Mouse (Mus musculus): Measurements from ENCODE around the gene Tmem215. TPM values are rescaled to one million over a fixed set of nuclear protein-coding genes. Genes with fewer than 3 reads are reported as not detected.

Tmem215 gene
- 0.26 and 0.33 TPM in 2 replicates for polyA plus RNA-seq (2012; rRNA removed; ENCODE audit: low replicate concordance)

DNA sequence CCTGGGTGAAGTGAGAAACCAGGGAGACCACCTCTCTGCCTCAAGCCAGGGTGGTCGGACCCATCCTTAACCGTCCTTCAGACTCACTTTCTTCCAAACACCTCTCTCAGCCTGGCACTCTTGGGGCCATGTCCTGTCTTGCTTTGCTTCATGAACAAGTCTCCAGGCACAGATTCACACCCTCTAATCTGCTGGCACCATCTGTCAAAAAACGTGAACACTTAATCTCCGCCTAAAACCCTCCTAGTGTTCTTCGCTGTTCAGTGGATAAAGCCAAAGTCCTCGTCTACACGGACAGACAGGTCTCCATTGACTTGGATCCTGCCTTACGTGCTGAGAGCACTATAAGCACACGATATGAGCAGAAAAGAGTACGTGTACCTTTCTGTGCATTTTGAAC lies at the start of gene Tmem215:
Gene Tmem215, plus strand, starts transcription at position 301 of the 400 bp plus-strand sequence.

Other genes starting within 250 kb of the Tmem215 start
- gene Ddx58, start 232.4 kb upstream of the Tmem215 start, polyA plus RNA-seq (2012; rRNA removed; ENCODE audit: low replicate concordance) = 15.4 and 27.7 TPM in 2 replicates
- gene Smim27, start 202.6 kb upstream of the Tmem215 start, polyA plus RNA-seq (2012; rRNA removed; ENCODE audit: low replicate concordance) = 22.0 and 25.4 TPM in 2 replicates
- 3.5 and 4.0 TPM in 2 replicates for gene Topors, start 202.3 kb upstream of the Tmem215 start, polyA plus RNA-seq (2012; rRNA removed; ENCODE audit: low replicate concordance)
- 96.9 and 128 TPM in 2 replicates for gene Ndufb6, start 192.8 kb upstream of the Tmem215 start, polyA plus RNA-seq (2012; rRNA removed; ENCODE audit: low replicate concordance)
- 4.8 and 8.2 TPM in 2 replicates for gene Aptx, start 231.0 kb downstream of the Tmem215 start, polyA plus RNA-seq (2012; rRNA removed; ENCODE audit: low replicate concordance)
- gene Dnaja1, start 250.0 kb downstream of the Tmem215 start, polyA plus RNA-seq (2012; rRNA removed; ENCODE audit: low replicate concordance) = 3.8 and 8.5 TPM in 2 replicates